Mouse (Mus musculus) cortical plate, adult 2 months (tissue): ENCODE measurements at regions not wholly inside any gene's neighbourhood (a gene's known extent, or its start where the extent isn't known, plus 50 kb on each side); places are given as distances from the start of the nearest gene placed in this dataset.

Source experiments
- CTCF ChIP-seq: fragments of 200-500 bp; IDR thresholded peaks from 2 replicates; pipeline ENCODE4 v1.5.1; 2011; ENCODE audit warnings: mild to moderate bottlenecking, control low read depth, low read length; ENCODE audit not compliant: insufficient read depth; ENCODE audit errors: extremely low read depth
- POLR2A ChIP-seq: fragments of 200-500 bp; IDR thresholded peaks from 2 replicates; pipeline ENCODE4 v1.6.1; 2011; ENCODE audit warnings: mild to moderate bottlenecking, low read length, control low read depth; ENCODE audit not compliant: insufficient read depth; ENCODE audit errors: extremely low read depth

GRCm38 (mm10) chr5:85485733-85486322 lies 579.6 kb downstream of the Cenpc1 start:
- no peak for TF ChIP-seq CTCF
- no peak for TF ChIP-seq POLR2A
